Mouse (Mus musculus) layer of hippocampus, adult 2 months (tissue): Measurements from ENCODE around the gene Cd40. TPM values are rescaled to one million over a fixed set of nuclear protein-coding genes. Genes with fewer than 3 reads are reported as not detected.

Experiments
- DNase-seq, 2 experiments: peaks; one replicate each; pipeline ENCODE4 v3.0.0; 2022; ENCODE audit warnings: low spot score in 2 of 2
- H3K27ac ChIP-seq: fragments of 200-600 bp; 2 replicates; pipeline ENCODE4 v1.8.1; 2022
- H3K4me3 ChIP-seq: fragments of 200-600 bp; 2 replicates; pipeline ENCODE4 v1.8.1; 2022; ENCODE audit warnings: mild to moderate bottlenecking
- CTCF ChIP-seq: fragments of 200-600 bp; conservative IDR thresholded peaks from 2 replicates; pipeline ENCODE4 v1.8.1; 2022; ENCODE audit warnings: antibody characterized with exemption, mild to moderate bottlenecking, moderate library complexity
- total RNA-seq, 2 experiments: library from RNA; stranded (reverse); gene quantifications; 2 replicates each; pipeline ENCODE4 v1.2.3; 2021

Gene Cd40
- total RNA-seq, 2 experiments from 2014 or later: 0.33 to 0.91 TPM

GRCm38 (mm10) chr2:165037415-165037814, 18.0 kb upstream of the Cd40 start:
- H3K4me3 ChIP-seq: no peak overlapping the region
- TF ChIP-seq CTCF: no peak
- no peak overlapping the region for H3K27ac ChIP-seq
- no peak for DNase-seq

DNA sequence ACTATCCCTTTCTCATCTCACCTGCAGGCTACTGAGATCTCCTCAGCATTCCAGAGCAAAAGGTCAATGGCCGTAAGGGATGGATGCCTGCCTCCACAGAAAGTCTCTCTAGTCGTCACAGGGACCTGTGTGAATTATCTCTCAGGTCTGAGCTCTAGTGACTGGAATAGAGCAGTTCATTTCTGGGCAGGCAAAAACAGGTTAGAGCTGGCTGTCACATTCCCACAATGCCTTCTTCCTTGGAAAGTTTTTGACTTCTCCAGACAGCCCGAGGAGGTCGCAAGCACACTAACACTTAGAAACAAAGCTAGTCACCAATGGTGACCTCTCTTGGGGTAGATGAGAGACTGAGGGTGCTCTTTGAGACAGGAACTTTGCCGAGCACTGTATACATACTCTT, 13.3 kb upstream of the Cd40 start:
- TF ChIP-seq CTCF: no peak
- H3K27ac ChIP-seq: no peak overlapping the region
- no peak overlapping the region for H3K4me3 ChIP-seq
- DNase-seq: no peak

GRCm38 (mm10) chr2:165043090-165043636, 12.3 kb upstream of the Cd40 start:
- Histone ChIP-seq H3K27ac (no peak overlapping the region), H3K4me3 (peak overlapping the region; percentile 33)
- no peak for TF ChIP-seq CTCF
- no peak for DNase-seq

GRCm38 (mm10) chr2:165043729-165044128, 11.7 kb upstream of the Cd40 start:
- H3K4me3 ChIP-seq: no peak overlapping the region
- no peak for TF ChIP-seq CTCF
- H3K27ac ChIP-seq: no peak overlapping the region
- DNase-seq: no peak

- no peak overlapping the region for H3K27ac ChIP-seq
- no peak for DNase-seq
- TF ChIP-seq CTCF: no peak
- H3K4me3 ChIP-seq: no peak overlapping the region
Observed at GRCm38 (mm10) chr2:165049044-165049443, 6.4 kb upstream of the Cd40 start.

DNA sequence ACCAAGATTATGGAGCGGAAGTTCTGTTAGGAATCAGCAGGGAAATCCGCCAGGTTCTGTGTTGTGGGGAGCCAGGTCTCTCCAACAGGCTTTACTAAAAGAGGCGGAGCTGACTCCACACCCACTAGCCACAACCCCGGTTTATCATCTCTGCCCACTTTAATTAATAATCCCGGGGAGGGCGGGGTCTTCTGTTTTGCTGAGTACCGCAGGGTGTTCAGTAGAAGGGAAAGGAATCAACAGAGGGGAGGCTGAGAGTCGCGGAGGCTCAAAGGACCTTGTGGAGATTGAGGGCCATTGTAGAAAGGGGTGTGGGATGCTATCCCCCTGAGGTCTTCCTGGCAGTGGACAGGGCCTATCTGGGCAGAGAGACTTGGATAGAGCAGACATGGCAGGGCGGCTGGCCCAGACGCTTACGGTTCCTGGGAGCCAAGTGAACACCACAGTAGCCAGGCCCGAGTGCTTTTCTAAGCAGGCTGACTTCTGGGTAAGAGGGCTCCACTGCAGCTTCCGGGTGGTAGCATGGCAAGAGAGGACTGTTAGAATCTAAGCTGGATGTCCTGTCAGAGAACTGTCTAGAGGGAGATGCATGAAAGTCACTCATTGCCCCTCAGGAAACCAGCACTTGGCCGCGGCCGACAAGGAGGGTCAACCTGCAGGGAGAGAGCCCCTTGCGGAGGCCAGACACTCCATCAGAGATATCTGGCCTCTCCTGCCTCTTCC, 4.4 kb upstream of the Cd40 start:
- no peak for TF ChIP-seq CTCF
- no peak for DNase-seq
- Histone ChIP-seq H3K4me3 (no peak overlapping the region), H3K27ac (no peak overlapping the region)

- no peak overlapping the region for H3K4me3 ChIP-seq
- TF ChIP-seq CTCF: no peak
- H3K27ac ChIP-seq: no peak overlapping the region
- DNase-seq: no peak
Observed at GRCm38 (mm10) chr2:165051566-165051965, 3.9 kb upstream of the Cd40 start.

- H3K27ac ChIP-seq: no peak overlapping the region
- DNase-seq: no peak
- TF ChIP-seq CTCF: no peak
- peak overlapping the region; percentile 40; the same call in 1 of the 2 replicates for H3K4me3 ChIP-seq
Observed at GRCm38 (mm10) chr2:165055905-165056304, 478 bp downstream of the Cd40 start.

DNA sequence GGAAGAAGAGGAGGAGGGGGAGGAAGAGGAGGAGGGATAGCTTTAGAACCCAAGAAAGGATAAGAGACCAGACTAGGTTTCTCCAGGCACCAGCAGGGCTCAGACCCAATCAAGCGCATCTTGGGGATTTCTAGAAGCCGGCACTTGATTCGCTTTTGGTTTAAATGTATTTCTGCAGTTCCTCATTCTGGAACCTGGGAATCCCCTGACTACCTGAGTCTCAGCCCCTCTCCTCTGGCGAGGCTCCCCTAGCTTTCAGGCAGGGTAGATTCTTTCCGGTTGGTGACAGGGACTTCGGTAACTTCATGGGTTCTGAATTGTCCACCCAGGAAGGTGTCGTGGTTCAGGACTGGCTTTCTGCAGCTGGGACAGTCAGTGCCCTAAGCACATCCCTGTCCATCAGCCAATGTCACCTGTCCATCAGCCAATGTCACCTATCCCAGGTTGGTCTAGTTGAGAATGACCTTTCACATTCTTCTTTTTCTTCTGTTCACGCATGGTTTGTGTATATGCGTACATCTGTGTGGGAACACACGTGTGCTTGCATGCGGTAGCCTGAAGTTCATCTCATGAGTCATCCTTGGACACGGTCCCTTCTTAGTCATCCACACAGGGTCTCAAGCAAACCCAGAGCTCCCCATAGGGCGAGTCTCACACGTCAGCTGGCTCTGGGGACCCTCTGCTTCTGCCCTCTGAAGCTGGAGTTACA, 1.1 kb downstream of the Cd40 start:
- DNase-seq: no peak
- TF ChIP-seq CTCF: no peak
- H3K27ac ChIP-seq: no peak overlapping the region
- no peak overlapping the region for H3K4me3 ChIP-seq

DNA sequence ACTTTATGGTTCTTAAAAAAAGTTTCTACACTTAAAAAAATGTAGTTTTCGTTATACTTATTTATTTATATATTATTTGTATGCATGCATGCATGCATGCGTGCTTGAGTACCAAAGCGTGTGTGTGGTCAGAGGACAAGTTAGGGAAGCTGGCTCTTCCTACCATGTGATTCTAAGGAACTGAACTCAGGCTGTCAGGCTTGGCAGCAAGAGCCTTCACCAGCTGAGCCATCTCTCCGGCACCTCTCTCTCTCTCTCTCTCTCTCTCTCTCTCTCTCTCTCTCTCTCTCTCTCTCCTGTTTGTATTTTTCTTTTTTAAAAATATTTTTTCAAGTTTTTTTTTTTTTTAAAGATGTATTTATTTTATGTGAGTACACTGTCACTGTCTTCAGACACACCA, 4.5 kb downstream of the Cd40 start:
- Histone ChIP-seq H3K27ac (no peak overlapping the region), H3K4me3 (no peak overlapping the region)
- no peak for DNase-seq
- no peak for TF ChIP-seq CTCF

DNA sequence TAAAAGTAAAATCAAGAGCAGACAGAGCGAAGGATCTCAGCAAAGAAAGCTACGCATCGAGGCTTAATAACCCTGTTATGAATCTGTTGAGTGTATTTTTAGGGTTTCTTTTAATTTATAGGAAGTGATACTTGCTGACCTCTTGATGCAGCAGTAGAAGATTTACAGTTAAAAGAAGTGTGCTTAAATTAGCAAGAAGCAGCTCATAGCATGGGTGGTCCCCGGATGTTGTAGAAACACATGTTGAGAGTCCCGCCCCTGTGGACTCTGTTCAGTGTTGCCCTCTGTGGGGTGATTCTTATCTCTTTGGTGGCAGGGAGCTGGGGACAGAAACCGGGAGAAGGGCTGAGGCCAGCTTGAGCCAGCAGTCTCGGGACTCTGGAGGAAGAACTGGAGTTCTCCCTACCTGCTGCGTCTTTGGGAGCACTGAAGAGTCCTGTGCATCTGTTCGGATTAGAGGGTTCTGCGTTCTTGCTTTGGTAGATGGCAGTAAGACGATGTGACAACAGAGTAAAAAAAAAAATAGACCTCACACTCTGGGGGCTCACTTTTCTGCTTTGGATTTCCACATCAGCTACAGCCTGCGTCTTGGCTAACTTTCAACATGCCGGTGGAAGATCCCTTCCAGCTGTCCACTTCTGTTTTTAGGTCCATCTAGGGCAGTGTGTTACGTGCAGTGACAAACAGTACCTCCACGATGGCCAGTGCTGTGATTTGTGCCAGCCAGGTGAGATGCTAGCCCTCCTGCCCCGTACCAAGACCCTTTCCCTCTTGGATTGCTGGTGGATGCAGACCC, 6.4 kb downstream of the Cd40 start:
- no peak overlapping the region for H3K27ac ChIP-seq
- TF ChIP-seq CTCF: no peak
- DNase-seq: no peak
- no peak overlapping the region for H3K4me3 ChIP-seq

DNA sequence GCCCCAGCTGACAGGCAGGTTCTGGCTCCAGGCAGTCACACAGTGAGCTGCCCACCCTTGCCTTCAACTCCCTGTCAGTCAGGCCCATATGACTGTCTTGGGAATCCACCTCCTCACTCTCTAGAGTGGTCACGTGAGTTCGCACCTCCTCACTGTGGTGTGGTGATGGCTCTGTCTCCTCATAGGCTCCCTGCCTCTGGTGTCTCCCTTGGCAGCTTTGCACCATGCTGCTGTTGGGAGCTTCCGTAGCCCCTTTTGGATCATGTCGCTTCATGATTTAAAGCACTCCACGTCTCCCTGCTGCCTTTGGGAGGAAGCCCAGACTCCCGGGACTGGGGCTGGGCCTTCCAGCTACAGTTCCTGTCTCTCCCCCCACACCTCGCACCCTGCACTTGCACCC, 9.1 kb downstream of the Cd40 start:
- Histone ChIP-seq H3K4me3 (no peak overlapping the region), H3K27ac (no peak overlapping the region)
- no peak for TF ChIP-seq CTCF
- DNase-seq: peak in 1 of 2 experiments; percentile 52

GRCm38 (mm10) chr2:165068806-165069205, 13.4 kb downstream of the Cd40 start:
- no peak for TF ChIP-seq CTCF
- DNase-seq: peak; percentile 39 to 59
- no peak overlapping the region for H3K27ac ChIP-seq

More at GRCm38 (mm10) chr2:165068806-165069205, 13.4 kb downstream of the Cd40 start:
- H3K4me3 ChIP-seq: no peak overlapping the region
